Mouse (Mus musculus) adipocyte (in vitro differentiated cells): Measurements from ENCODE around the gene Bbof1.
A peak's percentile ranks its signal among the peaks of the same experiment; 100 is the strongest.

Experiments used
- DNase-seq: peaks from one replicate; pipeline ENCODE4 v3.0.0-alpha.2; 2016; ENCODE audit warnings: low spot score

Bbof1 gene

GRCm38 (mm10) chr12:84408819-84409507 is at the start of gene Bbof1, which contains the start of gene Entpd5:
Bbof1 (plus strand) TSS chr12:84409071.
Entpd5 (minus strand) TSS chr12:84409029.
- DNase-seq, result peak; percentile 78

- peak; percentile 98 for DNase-seq
Measured at GRCm38 (mm10) chr12:84361555-84362489, 47.0 kb upstream of the Bbof1 start, which contains the start of the genes Coq6 and Fam161b. Coq6 (plus strand) TSS chr12:84361657. Fam161b (minus strand) TSS chr12:84361833.

GRCm38 (mm10) chr12:84362872-84363271 is 46.0 kb upstream of the Bbof1 start:
- peak; percentile 54 for DNase-seq

GRCm38 (mm10) chr12:84364291-84364690 is 44.6 kb upstream of the Bbof1 start:
- DNase-seq, result no peak

- peak; percentile 82 for DNase-seq
Measured at GRCm38 (mm10) chr12:84365137-84365536, 43.7 kb upstream of the Bbof1 start.

- DNase-seq, result no peak
Measured at GRCm38 (mm10) chr12:84366971-84367370, 41.9 kb upstream of the Bbof1 start.

GRCm38 (mm10) chr12:84371647-84372046 is 37.2 kb upstream of the Bbof1 start:
- no peak for DNase-seq

- no peak for DNase-seq
Measured at GRCm38 (mm10) chr12:84373831-84374481, 34.9 kb upstream of the Bbof1 start.

GRCm38 (mm10) chr12:84382369-84382768 is 26.5 kb upstream of the Bbof1 start:
- DNase-seq, result no peak

GRCm38 (mm10) chr12:84384644-84385081 is 24.2 kb upstream of the Bbof1 start:
- DNase-seq, result peak; percentile 93

- DNase-seq, result peak; percentile 37
Measured at GRCm38 (mm10) chr12:84385408-84385807, 23.5 kb upstream of the Bbof1 start.

- no peak for DNase-seq
Measured at GRCm38 (mm10) chr12:84388097-84388496, 20.8 kb upstream of the Bbof1 start.

- no peak for DNase-seq
Measured at GRCm38 (mm10) chr12:84388774-84389400, 20.0 kb upstream of the Bbof1 start.

GRCm38 (mm10) chr12:84390336-84390735 is 18.5 kb upstream of the Bbof1 start:
- DNase-seq, result no peak

- DNase-seq, result peak; percentile 68
Measured at GRCm38 (mm10) chr12:84392681-84393080, 16.2 kb upstream of the Bbof1 start.

- no peak for DNase-seq
Measured at GRCm38 (mm10) chr12:84393847-84394246, 15.0 kb upstream of the Bbof1 start.

- no peak for DNase-seq
Measured at GRCm38 (mm10) chr12:84396947-84397679, 11.8 kb upstream of the Bbof1 start.

- DNase-seq, result no peak
Measured at GRCm38 (mm10) chr12:84397685-84398084, 11.2 kb upstream of the Bbof1 start.

- DNase-seq, result peak; percentile 41
Measured at GRCm38 (mm10) chr12:84398629-84399028, 10.2 kb upstream of the Bbof1 start.

GRCm38 (mm10) chr12:84399135-84399534 is 9.7 kb upstream of the Bbof1 start:
- DNase-seq, result peak; percentile 10

- peak; percentile 17 for DNase-seq
Measured at GRCm38 (mm10) chr12:84399663-84400062, 9.2 kb upstream of the Bbof1 start.
